Mouse (Mus musculus): ENCODE results near the gene Cd5.
A peak's percentile ranks its signal among the peaks of the same experiment; 100 is the strongest.

Gene Cd5

DNA sequence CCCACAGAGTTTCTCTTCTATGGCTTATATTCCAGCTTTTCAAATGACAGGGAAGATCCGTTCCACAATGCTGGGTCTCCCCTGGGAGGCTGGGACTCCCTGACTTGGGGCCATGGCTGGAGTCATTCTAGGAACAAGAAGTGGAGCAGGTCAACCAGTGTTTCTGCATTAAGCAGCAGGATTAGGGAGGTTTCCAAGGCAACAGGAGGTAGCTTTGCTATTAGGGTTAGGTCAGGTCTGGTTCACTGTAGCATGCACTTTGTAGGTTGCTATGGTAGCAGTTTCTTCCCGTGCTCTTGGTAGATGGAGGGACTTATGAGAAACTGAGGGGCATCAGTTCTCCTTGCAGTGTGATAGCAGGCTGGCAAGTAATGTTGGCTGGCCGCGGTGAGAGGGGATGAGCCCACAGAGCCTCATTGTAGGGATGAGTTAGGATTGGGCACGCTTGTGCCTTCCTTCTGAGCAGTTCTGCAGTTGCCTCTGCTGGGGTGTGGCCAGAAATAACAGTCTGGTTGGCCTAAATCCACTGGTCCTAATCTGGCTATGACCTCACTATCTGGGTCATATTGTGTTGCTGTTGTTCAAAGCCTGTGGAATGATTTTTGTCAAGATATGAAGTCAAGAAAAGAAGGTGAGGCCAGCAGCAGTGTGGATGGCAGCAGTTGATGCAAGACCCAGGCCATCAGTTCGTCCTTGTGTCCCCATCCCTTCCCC is 37.6 kb downstream of the Cd5 start:
- no peak for DNase-seq (ENCODE audit: low spot score)

DNA sequence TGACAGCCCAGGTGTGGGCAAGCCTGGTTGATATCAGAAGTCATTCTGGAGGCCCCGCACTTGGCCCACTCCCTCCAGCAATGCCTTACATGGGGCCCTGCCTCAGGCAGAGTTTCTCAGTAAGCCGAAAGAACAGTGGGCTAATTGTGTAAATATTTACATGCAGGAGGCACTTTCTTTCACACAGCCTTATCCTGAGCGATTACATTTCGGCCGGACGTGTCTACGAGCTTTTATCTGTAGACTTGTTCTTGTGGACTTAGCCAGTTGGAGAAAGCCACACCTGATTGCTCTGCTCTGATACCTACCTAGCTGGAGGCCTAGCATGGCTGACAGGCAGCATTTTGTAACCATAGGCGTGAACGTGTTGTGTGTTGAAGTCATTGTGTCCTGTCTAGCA is 39.0 kb downstream of the Cd5 start:
- DNase-seq (ENCODE audit: low spot score) = peak; percentile 54

DNA sequence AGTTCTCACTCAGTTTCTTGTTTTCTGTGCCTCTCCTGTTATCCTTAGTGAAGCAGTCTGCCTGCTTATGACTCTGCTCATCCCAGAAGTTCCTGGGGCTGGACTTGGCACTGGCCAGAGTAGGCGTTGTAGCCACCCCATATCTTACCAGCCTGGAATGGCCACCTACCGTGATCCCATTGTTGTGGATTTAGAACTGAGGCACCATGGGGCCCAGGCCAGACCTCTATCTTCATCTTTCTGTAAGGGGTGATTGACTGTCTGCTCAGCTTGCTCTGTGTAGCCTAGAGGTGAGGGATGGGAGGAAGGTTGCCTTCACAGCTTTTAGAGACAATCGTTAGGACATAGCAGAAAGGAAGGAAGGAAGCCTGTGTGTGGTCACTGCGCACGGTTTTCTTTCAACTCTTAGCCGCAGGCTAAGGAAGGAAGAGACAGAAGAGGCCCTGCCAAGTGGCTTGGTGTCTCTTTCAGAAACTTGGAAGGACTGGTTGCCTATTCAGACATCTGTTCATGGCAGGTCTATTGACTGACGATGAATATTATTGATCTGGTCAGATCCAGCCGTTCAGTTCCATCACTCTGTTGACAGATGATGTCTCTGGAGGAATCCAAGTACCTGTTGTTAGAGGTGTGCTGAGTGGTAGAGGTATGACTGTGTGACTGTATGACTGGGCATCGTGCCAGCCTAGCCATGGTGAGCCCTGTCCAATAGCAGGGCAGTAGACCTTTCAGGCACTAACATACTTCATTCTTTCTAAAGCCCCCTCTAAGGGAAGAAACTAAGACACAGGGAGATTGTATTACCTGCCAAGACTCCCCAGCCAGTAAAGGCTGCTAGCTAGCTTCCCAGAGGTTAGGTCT is 40.4 kb downstream of the Cd5 start:
- DNase-seq (ENCODE audit: low spot score) = no peak

DNA sequence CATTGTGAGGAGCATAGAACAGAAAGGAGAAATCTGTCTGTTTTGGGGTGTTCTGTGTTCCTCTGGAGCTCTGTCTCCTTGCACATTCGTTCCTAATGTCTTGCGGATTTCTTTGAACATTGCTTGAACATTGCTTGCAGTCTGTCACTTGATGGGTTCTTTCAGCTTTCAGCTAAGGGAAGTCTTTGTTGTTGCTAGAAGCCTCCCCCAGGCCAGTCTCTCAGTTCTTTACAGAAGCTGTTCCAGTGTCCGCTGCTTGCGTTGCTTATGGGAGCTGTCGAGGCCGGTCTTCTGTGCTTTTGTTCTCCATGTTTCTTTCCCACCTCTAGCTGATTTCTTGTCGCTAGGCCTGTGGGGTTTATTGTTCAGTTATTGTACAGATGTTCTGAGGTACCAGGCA is 43.0 kb downstream of the Cd5 start:
- no peak for DNase-seq (ENCODE audit: low spot score)

DNA sequence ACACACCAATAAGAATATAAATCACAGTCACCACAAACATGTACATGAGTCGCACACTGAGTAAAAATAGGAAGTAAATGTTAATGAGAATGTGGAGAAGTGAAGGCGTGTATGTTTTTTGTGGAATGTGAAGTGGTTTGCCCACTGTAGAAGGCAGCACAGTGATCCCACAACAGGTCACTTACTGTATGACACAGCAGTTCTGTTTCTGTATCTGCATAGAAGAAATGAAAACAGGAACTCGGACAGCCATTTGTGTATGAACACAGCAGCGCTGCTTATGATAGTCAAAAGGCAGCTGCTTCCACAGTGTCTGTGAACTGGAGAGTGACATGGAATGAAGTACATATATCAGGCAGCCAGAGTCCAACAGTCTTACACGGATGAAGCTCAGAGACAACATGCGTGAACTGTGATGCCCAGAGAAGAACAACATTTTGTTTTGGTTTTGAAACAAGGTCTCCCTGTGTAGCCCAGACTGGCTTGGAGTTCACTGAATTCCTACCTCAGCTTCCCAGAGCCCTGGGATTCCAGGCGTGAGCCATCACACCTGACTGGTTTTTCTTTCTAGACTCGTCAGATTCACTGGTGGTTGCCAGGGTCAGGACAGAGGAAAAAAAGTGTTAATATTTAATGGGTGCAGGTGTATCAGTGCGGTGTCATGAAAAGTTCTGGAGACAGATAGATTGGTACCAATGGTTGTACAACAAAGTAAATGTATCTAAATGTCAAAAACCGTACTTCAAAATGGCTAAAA is 44.7 kb downstream of the Cd5 start:
- no peak for DNase-seq (ENCODE audit: low spot score)

DNA sequence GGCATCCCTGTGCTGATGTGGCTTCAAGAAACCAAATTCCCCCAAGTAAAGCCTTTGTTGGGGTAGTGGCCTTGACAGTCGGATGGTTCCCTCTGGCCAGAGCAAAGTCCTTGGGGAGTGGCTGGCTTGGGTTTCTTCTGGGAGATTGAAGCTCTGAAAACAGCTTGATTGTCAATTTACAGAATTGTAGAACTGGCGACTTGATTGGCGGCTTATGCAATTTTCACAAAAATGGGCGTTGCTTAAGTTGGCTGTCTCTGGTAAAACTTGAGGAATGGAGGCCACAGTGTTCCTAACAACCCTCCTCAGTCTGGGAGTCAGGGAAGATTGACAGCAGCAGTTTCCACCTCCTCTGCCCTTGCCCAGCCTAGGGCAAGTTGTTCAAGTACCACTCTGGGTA is 46.4 kb downstream of the Cd5 start:
- DNase-seq (ENCODE audit: low spot score) = no peak

DNA sequence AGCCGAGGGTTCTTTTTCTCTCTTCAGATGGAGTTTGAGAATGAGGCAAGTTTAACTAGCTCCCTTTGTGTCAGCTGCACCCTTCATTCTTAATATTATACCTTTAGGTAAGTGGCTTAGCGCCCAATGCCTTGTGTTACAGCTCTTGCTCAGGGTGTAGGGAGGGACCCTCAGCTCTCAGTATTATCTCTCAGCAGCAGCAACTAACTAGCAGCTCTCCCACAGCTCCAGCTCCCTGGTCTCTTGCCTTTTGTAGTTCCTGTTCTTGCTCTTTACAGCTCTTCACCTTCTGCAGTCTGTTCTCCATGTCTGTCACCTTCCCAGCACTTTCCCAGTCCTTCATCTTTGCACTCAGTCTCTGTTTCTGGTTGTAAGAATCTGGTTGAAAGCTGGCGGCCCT is 47.1 kb downstream of the Cd5 start:
- no peak for DNase-seq (ENCODE audit: low spot score)

DNA sequence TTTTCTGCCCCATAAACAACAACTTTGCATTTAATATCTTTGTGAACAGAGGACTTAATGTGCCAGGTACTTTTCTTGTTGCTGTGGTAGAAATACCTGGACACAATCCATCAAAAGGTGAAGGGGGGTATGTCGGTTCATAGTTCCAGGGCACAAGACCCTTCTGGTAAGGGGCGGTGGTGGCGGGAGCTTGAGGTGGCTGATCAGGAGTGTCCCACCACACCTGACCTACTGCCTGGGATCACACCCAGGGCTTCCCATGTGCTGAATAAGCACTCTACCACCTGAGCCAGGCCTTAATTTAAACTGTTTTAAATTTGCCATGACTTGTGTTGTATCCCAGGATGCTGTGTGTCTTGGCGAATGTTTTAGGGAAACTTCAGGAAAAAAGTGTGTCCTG is 47.7 kb downstream of the Cd5 start:
- no peak for DNase-seq (ENCODE audit: low spot score)

DNA sequence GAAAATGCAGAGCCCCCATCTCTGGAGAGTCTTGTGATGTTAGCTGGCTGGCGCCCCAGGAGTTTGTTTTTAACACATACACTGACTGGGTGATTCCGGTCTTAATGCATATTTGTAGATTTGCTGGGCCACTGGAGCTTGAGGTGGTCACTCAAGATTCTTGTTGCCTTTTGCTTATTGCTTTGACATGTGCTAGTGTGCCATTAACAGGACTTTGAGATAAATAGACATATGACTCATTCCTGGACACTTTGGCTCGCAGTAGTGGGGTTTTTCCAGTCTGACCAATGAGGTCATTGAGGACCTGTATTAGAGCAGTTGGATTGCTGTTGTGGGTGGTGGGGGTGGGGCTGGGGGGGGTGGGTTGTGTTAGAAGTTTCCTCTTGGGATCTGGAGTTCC is 48.5 kb downstream of the Cd5 start:
- peak; percentile 39 for DNase-seq (ENCODE audit: low spot score)

DNA sequence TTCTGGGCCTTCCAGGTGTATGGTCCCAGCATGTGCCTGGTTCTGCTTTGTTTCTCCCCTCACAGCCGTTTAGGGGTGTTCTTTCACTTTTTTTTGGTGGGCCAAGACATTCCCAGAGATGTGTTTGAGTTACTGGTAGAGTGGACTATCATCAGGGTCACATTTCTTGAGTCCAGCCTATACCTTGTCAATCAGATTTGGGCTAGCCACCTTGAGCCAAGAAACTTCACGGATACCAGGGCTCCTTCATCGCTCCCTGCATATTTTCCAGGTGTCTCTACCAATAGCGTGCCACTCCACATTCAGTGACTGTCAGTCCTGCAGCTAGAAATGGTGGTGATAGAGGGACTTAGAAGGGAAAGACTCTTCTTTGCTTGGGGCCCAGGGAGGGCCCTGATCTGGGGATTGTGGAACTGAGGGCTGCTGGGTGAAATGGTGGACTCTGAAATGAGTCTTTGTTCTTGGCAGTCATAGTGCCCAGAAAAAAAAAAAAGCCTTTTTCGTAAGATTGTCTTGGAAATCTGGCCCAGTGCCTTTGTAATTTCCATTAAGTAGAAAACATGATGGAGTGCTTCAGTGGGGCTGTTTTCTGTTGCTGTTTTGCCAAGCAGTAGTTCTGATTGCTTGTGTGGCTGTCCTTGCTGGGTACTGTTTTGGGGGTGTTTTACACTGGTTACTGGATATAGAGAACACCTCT is 49.2 kb downstream of the Cd5 start:
- no peak for DNase-seq (ENCODE audit: low spot score)

DNA sequence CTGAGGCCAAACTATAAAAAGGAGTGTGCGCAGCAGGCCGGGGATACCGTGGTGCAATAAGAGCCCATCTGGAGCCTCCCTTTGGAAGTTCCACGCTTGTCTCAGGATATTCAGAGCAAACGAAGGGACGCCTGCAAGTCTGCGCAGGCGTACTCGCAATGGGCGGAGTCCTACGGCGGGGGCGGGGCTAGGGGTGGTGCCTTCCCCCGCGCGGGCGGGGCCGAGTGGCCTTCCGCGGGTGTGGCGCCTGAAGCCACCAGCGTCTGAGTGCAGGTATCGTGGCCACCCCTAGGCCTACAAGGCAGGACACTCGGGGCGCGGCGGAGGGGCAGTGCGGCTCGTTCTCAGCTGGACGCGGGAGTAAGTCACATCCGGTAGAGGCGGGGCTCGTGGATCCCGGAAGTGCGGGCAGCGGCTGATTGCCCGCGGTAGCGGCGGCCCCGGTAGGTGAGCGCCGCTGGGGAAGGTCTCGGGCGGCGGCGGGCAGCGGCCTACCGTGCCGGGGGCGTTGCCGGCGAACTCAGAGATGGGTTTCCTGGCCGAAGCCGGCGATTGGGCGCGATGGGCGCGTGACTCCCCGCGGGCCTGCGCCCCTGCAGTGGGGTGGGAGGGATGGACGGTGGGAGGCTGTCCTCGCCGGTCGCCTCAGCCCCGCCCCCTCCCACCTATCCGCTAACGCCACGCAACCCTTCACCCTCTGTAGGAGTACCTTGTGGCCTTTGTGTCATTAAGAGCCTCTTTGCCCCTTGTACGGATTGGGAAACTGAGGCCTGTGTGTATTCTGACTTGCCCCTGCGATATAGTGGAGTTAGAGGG is 50.1 kb downstream of the Cd5 start, which contains the start of gene Vps37c:
Vps37c (plus strand) TSS at position 199 of the 816 bp plus-strand sequence.
- peak; percentile 95 for DNase-seq (ENCODE audit: low spot score)

DNA sequence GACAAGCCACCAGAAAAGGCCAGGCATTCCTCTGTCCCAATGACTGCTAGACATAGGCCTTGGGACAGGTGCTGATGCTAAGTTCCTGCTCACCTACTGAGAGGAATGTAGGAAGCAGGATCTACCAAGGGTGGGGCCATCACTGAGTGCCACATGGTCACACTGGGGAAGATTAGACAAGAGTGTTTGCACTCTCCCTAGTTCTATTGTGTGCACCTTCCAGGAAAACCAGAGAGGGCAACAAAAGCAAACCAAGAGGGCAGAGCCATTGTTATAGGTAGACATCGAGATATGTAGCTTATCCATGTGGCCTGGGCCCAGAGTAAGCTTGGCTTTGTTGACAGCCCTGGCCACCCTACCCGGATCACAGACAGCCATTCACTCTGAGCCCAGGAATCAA is 53.1 kb downstream of the Cd5 start:
- DNase-seq (ENCODE audit: low spot score) = no peak

DNA sequence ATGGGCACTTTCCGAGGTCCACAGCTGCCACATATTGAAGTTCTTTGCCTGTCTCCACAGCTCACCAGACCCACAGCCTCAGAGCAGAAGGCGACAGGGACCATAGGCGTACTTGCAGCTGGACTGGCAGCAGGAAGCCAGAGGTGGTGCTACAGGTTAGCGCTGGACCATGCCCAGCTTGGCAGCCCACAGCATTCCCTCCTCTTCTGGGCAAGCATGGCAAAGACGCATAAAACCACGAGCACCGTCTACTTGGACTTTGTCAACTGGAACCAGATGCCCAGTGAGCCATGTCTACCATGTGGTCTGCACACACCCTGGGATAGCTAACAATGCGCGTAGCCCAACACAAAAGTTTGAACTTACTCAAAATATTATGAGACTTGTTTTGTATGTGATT is 53.7 kb downstream of the Cd5 start:
- DNase-seq (ENCODE audit: low spot score) = no peak

DNA sequence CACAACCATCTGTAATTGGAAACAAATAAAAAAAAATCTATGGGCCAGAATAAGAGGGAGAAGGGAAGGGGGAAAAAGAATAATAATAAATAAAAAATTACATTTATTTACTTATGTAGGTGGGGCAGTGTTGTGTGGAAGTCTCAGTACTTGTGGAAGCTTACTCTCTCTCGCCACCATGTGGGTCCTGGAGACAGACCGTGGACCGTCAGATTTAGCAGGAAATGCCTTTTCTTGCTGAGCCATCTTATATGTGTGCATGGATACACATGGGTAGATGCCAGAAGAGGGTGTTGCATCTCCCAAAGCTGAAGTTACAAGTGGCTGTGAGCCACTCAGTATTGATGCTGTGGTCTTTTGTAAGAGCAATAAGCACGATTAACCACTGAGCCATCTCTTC is 57.2 kb downstream of the Cd5 start:
- DNase-seq (ENCODE audit: low spot score) = no peak

DNA sequence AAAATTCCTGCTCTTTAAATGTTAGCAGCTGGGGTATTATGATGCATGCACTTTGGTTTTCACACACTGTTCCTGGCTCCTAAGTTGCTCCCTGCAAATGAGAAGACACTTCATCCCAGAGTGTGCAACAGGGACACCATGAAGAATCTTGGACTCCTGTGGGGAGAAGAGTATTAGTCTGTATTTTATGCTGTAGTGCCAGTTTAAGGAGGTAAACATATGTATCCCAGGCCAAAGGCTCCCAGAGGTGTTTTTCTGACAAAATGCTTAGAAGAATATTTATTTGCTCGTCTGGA is 60.1 kb downstream of the Cd5 start:
- no peak for DNase-seq (ENCODE audit: low spot score)

DNA sequence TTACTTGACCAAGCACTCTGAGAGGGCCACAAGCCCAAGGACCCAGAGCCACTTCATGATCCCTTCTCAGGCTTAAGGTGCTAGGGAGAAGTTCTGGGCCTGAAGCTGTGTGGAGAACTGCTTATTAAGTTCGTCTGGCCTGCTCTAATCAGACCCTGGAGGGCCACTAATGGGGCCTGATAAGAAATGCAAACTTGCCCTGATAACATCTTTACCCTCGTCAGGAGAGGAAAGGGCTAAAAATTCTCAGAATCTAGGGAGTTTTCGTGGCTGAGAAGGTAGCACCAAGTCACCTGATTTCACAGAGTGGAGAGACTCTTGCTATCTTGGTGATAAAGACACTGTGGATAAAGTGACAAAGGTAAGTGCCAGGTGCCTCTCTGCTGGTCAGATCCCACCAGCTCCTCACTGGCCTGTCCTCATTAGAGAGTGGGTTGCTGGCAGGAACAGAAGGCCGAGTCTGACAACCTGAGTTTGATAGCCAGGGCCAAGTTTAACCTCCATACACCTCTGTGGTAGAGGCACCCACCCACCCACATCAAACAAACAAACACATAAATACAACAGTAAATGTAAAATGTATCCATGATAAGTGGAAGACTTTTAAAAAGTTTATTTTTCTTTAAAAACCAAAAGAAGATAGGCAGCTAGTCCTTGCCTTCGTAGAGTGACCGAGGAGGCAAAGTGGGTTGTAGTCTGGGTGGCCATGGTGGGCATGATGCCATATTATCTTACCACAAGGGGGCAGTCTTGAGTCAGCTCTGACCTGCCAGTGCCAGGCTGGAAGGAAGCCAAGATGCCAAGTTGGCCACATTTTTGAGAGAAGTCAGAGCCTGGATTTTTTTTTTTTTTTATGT is 60.7 kb downstream of the Cd5 start, which contains the start of gene Pga5:
Pga5 (minus strand) TSS at position 157 of the 857 bp plus-strand sequence.
- no peak for DNase-seq (ENCODE audit: low spot score)

DNA sequence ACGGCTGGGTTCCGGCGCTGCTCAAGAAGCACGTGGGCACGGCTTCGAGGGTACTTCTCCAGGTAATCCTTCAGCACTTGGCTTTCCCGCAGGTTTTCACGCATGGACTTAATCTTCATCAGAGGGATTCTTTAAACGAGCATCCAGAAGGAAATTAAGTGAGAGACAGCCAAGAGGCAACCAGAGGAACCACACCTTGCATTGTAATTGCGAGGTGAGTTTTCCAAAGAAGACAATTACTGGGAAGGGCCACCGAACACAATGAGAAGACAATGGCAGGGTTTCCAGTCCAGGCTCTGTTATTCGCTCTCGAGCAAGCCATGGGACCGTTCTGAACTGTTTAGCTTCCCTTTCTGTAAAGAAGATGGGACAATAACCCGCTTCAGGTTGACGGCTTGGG is 62.1 kb downstream of the Cd5 start:
- no peak for DNase-seq (ENCODE audit: low spot score)

DNA sequence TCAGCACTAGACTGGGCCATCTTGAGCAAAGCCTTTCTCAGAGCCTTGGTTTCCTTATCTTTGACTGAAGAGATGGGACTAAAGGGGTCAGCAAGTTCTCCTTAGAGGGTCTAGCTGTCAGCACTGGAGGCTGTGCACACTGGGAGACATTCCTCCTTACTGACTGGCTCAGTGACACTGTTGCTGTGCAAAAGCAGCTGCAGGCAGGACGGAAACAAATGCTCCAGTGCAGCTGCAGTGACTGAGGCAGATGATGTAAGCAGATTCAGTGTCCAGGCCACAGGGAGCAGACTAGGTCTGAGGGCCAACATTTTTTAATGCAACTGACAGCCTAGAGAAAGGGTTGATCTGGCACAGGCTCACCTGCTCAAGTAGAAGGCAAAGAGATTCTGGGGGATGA is 65.5 kb downstream of the Cd5 start:
- DNase-seq (ENCODE audit: low spot score) = no peak

DNA sequence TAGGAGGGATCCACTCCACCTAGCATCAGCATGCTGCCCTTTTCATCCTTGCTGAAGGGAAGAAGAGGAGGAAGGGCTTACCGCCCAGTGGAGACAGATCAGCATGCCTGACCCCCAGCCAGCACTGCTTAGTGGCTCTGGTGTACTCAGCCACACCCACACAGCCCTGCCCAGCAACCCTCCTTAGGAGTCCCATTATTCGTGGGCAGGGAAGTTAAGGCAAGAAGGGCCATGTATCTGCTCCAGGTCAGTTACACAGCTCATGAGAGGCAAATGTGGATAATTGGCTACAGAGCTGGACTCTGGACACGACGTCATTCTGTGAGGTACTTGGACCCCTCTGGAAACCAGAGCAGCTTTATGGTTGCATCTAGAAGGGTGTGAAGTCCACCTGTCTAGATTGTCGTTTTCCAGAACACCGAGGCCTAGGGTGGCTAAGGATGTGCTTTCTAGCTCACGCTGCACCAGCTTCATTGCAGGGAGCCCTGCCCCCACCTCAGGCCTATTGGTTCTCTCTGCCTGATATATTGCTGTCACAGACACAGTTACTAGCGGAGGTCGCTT is 66.9 kb downstream of the Cd5 start:
- DNase-seq (ENCODE audit: low spot score) = no peak

DNA sequence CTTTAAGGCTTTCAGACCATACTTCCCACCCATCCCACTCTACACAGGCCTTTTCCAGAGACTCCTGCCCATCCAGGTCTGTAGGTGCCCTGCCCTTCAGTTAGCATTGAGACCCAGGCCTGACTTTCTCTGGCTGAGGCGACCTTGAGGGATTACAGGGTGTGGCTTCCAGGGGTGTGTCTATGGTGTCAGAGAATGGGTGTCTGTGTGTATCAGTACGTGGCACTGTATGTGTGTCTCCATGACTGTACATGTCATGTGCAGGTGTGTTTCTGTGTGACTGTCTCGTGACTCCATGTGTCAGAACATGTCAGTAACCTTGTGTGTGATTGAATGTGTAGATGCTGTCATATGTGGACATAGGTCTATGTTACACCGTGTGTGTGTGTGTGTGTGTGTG is 67.5 kb downstream of the Cd5 start:
- no peak for DNase-seq (ENCODE audit: low spot score)

Data from yolk sac, embryonic 10.5 days (tissue).